Mouse (Mus musculus) E14TG2a.4 (cell line): ENCODE measurements around the gene Ctdspl2.

Source experiments
- CTCF ChIP-seq: conservative IDR thresholded peaks from 2 replicates; pipeline ENCODE4 v1.5.1; 2014; ENCODE audit warnings: low read length
- NANOG ChIP-seq: IDR thresholded peaks from 2 replicates; pipeline ENCODE4 v1.6.1; 2014; ENCODE audit warnings: borderline replicate concordance, low read length, mixed read lengths
- POU5F1 ChIP-seq: IDR thresholded peaks from 2 replicates; pipeline ENCODE4 v1.6.1; 2014; ENCODE audit warnings: low read length, borderline replicate concordance

DNA sequence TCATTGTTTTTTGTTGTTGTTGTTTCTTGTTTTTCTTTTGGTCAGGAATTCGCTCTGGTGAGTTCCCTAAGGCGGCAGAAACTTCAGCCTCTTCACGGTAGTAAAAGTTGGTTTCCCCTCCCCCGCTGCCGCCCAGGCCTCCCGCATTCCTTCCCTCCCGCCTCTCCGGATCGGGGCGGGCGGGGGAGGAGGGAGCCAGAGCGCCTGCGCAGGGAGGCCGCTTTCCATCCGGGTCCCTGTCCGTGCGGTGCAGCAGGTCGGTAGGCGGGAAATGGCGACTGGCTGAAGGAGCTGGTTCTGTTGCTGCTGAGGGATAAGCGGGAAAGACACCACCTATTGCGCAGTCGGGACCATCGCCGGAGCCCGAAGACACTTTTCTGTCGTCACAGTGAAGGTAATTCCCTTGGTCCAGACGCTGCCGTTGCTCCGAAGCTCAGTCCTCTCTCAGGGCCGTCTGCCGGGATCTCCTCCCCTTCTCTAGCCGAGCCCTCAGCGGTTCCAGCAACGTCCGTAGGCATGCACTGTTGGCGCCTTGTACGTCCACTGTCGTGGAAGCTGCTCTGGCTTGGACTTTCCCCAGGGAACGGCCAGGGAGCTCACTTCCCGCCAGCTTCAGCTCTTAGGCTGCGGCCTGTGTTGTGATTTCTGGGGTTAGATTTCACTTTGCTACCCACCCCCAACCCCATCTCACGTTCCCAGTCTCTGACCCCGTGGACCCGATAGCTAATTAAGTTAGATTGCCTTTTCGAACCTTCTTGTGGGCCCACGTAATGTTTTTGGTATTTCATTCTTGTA, 620 bp downstream of the Ctdspl2 start:
- TF ChIP-seq CTCF (no peak), NANOG (no peak), POU5F1 (no peak)
